Mouse (Mus musculus) T-helper 17 cell (primary cell): ENCODE data around the gene Plbd1.

Source experiments
- in situ Hi-C, 2 experiments: fragments of 300-600 bp; cut with MboI, MseI; formaldehyde crosslinking; loops; 1 replicate in 1 of 2; 2 replicates in 1 of 2; pipeline ENCODE4 v1.15.1; 2025; ENCODE audit warnings: high pct_unique_total_duplicates in 2 of 2

Plbd1 gene

DNA sequence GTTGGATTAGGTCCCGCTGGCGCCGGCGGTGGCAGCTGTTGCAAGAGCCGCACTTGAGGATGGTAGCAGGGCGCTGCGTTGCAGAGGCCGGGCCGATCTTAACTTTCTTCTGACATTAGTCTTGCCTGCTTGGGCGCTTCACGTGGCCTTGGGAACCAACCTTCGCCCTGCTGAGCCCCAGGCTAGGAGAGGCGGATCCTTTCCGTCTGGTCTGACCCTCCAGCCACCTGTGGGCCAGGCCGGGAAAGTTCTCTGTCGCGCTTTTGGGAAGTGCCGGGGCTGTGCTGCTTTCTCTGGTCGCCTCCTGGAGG is at the start of gene Plbd1:
TSS of gene Plbd1 (minus strand) at position 223 of the 311 bp plus-strand sequence.
- in situ Hi-C loops: no loop called here

GRCm38 (mm10) chr6:136710408-136710807 is 48.7 kb upstream of the Plbd1 start:
- in situ Hi-C loops: no loop called here

- in situ Hi-C loops: no loop called here
Measured at GRCm38 (mm10) chr6:136708597-136708996, 46.9 kb upstream of the Plbd1 start.

DNA sequence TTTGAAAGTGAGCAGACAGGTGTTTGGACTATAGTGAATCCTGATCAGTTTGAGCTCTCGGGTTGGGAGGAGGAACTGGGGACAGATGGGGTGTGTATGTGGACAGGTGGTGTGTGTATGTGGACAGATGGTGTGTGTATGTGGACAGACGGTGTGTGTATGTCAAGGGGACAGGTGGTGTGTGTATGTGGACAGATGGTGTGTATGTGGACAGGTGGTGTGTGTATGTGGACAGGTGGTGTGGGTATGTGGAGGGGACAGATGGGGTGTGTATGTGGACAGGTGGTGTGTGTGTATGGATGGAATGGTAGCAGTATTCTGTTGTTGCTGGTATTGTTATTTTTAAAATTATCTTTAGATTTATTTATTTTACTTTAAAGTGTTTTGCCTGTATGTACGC is 40.1 kb upstream of the Plbd1 start:
- in situ Hi-C loops: no loop called here

GRCm38 (mm10) chr6:136701185-136701584 is 39.5 kb upstream of the Plbd1 start:
- in situ Hi-C loops: no loop called here

DNA sequence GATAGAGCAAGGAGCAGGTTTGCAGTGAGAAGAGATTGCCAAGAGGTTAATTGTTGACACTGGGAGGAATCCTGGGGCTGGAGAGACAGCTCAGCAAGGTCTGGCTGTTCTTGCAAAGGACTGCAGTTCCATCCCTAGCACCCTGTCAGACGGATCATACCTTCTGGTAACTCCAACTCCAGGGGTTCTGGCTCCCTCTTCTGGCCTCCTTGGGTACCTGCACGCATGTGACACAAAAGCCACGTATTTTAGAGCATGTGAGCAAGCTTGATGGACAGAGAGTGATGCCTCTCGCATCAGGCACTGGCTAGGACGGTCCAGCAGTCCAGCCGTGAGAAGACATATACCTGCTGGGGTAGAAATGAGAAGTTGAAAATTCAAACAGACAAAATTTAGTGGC is 29.6 kb upstream of the Plbd1 start:
- in situ Hi-C loops: no loop called here

- in situ Hi-C loops: no loop called here
Measured at GRCm38 (mm10) chr6:136690527-136690926, 28.8 kb upstream of the Plbd1 start.

GRCm38 (mm10) chr6:136689790-136690413 is 28.2 kb upstream of the Plbd1 start:
- in situ Hi-C loops: no loop called here

- in situ Hi-C loops: no loop called here
Measured at GRCm38 (mm10) chr6:136685433-136685832, 23.7 kb upstream of the Plbd1 start.

DNA sequence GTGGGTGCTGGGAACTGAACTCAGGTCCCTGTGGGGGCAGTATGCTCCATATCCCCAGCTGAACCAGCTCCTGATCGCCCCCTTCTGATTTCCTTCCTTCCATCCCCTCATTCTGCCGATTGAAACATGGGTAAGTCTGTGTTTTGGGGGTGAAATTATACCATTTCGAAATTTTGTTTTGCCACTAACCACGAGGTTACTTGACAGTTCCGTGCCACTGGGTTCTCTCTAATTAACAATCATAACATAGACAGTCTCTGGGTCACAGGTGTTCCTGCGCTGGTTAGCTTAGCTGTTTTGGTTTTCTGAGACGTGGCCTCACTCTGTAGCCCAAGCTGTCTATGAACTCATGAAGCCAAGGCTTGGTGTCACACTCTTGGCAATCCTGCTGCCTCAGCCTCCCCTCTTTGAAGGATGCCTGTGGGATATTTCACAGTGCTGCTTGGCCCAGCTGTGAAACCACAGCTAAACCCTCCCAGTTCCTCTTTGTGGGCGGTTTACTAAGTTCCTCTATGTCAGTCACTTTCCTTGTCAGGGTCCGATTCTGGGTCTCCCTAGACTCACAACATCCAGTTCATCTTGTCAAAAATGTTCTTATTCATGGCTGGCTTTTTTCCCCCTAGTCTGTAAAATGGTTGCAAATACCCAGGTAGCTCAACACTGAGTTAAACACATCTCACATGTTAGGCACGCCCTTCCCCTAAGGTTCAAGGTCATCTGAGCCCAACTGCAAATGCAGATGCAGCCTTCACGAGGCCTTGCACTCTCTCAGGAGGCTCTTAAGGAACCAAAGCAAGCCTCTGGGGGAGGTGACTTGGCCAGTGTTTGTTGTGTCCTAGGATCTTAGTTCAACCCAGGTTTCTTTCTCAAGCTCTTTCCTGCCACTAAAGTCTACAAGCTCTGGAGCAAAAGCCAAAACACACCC is 21.9 kb upstream of the Plbd1 start:
- in situ Hi-C loops: no loop called here

DNA sequence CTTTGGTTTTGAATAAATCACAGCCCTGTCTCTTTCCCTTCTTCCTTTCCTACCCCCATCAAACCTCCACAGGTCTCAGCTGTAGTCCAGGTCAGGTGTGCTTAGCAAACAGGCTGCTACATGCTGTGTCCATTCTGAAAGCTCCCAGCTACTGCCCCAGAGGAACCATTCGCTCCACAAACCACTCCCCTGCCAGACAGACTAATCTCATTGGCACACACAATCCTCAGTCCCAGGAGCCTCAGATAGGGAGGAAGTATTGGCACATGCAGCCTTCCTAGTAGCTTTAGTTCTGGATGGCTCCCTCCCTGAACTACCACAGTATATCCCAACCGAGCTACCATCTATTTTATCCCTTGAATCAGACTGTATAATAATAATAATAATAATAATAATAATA is 17.7 kb upstream of the Plbd1 start:
- in situ Hi-C loops: no loop called here

- in situ Hi-C loops: no loop called here
Measured at GRCm38 (mm10) chr6:136674935-136675334, 13.2 kb upstream of the Plbd1 start.

DNA sequence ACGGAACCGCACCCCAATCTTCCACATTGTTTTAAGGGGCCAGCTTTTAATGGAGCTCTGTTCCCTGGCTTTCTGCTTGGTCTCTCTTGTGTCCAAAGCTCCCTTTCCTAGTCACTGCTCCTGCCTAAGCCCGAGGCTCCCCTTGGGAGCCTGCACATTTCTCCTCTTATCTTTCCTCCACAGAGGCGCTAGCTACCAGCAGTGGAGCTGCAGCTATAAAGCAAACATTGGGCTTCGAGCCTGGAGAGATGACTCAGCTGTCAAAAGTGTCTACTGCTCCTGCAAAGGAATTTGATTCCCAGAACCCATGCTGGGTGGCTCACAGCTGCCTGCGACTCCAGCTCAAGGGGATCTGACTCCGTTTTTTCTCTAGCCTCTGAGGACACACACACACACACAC is 10.7 kb upstream of the Plbd1 start:
- in situ Hi-C loops: no loop called here

DNA sequence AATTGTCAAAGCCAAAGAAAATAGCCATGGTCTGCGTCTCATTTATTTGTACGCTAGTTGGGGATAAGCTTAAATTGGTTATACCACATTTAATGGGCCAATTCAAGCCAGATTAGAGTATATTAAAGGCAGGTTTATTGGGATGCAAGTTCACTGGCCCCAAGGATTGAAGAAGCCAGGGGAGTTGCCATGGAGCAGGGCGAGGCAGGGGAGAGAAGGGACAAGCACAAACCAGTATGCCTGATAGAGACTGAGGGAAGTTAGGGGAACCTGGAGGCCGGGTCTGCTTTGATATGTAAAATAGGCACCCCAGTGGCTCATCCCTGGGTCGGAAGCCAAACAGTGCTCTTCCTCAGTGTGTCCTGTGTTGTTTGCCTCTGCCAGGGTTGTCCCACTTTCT is 7.5 kb upstream of the Plbd1 start:
- in situ Hi-C loops: no loop called here

- in situ Hi-C loops: no loop called here
Measured at GRCm38 (mm10) chr6:136668266-136668986, 6.7 kb upstream of the Plbd1 start.

GRCm38 (mm10) chr6:136662063-136662462 is 335 bp upstream of the Plbd1 start:
- in situ Hi-C loops: no loop called here

GRCm38 (mm10) chr6:136660831-136661705 is 660 bp downstream of the Plbd1 start:
- in situ Hi-C loops: no loop called here

DNA sequence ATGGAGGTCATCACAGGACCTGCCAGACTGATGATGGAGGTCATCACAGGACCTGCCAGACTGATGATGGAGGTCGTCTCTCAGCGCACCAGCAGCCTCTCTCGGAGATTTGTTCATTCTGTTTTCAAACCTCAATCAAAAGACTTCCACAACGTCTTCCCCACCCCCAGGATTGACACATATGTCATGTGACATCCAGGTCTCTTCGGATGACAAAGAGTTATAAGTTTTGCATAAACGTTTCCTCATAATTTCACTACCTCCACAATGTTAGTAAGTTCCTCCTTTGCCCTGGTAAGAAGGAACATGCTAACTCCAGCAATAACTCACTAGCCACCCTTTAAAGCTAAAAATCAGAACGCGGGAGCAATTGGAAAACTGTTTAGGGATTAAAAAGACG is 2.5 kb downstream of the Plbd1 start:
- in situ Hi-C loops: no loop called here

DNA sequence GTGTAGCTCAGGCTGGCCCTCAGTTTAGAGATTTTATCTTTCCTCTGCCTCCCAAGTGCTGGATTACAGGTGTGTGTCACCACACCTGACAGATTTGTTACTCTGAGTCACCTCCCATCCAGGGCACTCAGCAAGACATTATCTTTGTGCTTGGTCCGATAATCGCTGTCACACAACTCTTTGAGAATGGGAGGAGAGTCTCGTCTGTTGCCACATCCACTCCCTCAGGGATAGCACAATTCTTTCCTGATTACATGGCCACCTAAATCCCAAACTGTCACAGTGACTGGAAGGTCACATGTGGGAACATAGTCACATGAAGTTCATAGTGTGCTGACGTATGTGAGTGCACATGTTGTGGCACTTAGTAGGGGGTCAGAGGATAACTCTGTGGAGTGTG is 3.4 kb downstream of the Plbd1 start:
- in situ Hi-C loops: no loop called here

DNA sequence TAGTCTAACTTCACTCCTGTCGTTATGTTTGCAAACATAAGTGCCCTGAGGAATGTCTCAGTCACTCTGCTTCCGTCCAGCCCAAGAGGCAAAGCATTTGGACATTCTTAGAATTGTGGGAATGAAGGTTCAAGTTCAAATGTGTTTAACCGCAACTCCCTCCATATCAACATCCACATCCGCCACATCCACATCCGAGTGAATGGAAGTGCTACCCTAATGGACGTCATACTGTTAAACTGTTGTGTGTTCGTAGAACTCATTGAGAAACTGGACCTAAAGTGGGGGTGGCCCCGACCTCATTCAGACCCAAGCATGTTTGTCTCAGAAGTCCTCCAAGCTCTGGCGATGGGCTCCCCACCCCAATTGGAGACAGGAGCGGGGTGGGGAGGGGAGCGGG is 5.9 kb downstream of the Plbd1 start:
- in situ Hi-C loops: no loop called here

GRCm38 (mm10) chr6:136654470-136654869 is 7.3 kb downstream of the Plbd1 start:
- in situ Hi-C loops: no loop called here

GRCm38 (mm10) chr6:136653331-136653730 is 8.4 kb downstream of the Plbd1 start:
- in situ Hi-C loops: no loop called here
